Mouse (Mus musculus) telencephalon, adult 2 months (tissue): ENCODE measurements around the gene Nhlrc3.
A peak's percentile ranks its signal among the peaks of the same experiment; 100 is the strongest.

Source experiments
- DNase-seq: peaks from one replicate; pipeline ENCODE4 v3.0.0-alpha.2; 2011; ENCODE audit warnings: low read depth, low spot score

Nhlrc3 gene

DNA sequence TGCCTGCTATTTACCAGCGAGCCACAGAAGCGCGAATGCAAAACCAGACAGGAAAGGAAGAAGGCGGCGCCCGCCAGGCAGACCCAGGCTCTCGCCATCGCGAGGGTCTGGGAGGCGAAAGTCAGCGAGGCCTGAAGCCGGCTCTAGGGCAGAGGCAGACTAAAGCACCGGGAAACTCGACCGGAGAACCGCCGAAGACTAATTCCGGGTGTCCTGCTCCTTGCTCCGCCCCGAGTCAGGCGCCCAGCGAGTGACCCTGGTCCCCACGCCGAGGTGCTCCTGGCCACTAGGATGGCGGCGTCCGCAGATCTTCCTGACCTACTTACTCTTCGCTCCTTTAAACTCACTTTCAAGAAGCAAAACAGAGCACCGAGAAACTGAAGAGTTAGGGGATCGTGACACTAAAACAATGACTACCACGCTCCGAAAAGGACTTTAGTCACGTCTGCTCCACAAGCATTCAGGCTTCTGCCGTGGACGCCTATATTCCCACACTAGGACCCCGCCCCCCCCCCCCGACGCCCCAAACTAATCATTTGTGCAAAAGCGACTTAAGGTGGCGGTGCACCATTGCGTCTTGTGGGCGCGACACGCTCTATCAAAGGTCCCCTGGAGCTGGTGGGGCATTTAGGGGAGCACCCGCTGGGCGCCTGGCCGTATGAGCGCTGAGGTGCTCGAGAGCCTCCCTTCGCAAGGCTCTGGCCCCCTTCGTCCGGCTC lies at the start of gene Nhlrc3, which contains the start of gene Proser1:
Gene Nhlrc3 (minus strand): TSS at position 287 of the 719 bp plus-strand sequence.
Gene Proser1 (plus strand): TSS at position 621 of the 719 bp plus-strand sequence.
- DNase-seq: peak; percentile 99

DNA sequence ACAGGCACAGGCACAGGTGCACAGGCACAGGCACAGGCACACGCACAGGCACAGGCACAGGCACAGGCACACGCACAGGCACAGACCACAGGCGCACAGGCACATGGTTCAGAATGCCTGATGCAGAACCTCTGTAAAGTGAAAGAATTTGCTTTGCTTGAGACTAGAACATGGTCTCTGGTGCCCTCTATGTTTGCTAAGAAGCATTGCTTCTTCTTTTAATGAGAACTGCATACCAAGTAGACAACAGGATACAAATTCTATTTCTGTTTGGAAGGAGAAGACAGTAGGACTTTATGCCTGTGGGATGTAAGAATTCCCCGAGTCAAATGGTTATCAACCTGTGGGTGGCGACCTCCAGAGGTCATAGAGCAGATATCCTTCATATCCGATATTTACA lies 39.3 kb upstream of the Nhlrc3 start:
- peak; percentile 22 for DNase-seq

DNA sequence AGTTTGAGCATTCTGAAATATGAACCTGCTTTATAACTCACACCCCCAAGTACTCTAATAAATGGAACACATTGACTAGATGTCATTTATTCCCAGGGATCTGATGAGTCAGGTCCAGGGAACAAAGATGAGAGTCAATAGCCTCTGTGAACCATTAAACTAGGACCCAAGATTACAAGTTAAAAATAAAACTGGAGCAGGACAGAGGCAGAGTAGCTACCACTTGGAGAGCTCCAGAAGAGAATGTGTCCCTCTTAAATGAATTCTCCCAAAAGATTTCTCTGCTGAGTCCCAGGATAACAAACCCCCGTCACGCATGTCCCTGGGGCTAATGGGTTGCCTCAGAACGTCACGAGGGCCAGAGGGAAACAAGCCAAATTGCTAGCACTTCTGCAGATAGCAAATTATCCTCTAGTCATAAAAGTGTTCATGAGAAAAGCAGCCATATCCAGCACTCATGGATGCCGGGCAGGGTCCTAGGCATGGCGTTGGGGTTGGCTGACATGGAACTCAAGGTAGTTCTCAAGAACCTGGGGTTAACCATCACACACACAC lies 35.3 kb upstream of the Nhlrc3 start:
- no peak for DNase-seq

DNA sequence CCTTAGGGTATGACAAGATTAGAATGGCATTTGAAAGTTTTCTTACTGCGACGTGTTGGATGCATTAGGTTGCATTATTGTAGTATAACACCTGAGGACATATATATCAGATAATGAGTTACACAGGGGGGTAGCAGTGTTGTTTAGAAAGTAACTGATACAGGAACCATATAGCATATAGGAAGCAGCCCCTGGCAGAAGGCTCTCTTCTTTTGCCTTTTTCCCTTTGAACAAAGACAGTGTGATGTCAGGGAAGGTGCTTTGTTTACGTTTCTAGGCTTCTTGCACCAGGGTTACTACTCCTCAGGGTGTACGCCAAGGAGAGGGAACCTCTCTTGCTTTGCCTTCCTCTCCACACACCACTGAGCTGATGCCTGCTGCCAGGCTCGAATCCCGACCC lies 25.2 kb upstream of the Nhlrc3 start, which contains the start of gene Stoml3:
Gene Stoml3 (plus strand): TSS at position 301 of the 400 bp plus-strand sequence.
- DNase-seq: no peak

DNA sequence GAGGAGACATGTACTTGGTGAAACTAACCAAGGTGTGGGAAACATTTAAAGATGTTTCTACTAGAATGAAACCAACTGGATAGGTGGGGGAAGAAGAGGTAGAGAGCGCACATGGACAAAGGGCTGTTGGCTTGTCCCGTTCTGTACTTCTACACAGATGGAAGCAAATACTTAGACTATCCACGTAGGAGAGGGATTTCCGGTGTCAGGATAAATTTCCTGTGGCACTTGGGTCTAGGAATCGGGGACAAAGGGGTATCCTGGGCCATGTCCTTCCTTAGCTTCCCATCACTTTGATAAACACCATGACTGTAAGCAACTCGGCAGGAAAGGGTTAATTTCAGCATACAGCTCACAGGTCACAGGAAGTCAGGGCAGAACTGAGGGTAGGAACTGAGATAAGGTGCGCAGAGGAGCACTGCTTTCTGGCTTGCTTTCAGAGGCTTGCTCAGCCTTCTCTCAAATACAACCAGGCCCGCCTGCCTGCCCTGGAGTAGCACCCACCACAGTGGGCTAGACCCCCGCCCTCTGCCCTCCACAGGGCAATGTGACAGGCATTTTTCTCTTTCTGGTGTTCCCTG lies 24.0 kb upstream of the Nhlrc3 start:
- DNase-seq: no peak

DNA sequence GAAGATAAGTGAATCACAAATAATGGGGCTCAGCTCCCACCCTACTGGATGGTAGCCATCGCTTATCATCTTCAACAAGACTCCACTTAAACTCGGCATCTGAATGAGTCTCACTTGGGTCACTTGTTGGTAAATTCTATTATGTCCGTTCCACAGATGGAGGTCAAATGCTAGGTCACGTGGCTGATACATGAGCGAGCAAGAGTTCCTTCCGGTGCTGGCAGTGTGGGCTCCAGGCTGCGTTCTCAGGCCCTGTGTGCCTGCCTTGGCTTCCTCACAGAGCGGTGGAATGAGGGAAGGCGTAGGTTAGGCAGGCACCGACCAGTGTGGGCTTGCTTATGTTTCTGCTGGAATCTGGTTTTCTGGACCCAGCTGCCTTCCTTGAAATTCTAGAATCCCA lies 23.4 kb upstream of the Nhlrc3 start:
- DNase-seq: no peak

DNA sequence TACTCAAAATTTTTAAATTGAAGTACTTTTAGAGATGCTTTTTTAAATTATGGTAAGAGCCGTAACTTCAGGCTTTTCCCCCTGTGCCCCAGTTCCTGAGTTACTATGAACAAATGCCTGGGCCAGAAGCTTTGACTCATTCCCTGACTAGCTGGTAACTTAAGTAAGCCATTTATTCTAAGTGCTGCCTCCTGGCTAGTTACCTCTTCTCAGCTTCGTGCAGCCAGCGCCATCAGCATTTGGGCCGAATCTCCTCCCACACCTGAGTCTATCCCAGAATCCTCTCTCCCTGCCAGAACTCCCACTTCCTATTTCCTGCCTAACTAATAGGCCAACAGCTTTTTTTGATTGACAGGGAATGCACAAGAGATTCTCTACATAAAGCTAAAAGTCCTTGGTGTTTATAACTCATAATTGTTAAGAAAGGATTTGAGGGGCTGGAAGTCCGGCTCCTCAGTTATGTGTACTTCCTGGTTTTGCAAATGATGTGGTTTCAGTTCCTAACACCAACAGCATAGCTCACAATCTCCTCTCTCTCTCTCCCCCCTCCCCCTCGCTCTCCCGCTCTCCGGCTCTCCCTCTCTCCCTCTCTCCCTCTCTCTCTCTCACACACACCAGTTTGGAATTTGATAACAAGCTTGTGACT lies 20.4 kb upstream of the Nhlrc3 start:
- DNase-seq: no peak

DNA sequence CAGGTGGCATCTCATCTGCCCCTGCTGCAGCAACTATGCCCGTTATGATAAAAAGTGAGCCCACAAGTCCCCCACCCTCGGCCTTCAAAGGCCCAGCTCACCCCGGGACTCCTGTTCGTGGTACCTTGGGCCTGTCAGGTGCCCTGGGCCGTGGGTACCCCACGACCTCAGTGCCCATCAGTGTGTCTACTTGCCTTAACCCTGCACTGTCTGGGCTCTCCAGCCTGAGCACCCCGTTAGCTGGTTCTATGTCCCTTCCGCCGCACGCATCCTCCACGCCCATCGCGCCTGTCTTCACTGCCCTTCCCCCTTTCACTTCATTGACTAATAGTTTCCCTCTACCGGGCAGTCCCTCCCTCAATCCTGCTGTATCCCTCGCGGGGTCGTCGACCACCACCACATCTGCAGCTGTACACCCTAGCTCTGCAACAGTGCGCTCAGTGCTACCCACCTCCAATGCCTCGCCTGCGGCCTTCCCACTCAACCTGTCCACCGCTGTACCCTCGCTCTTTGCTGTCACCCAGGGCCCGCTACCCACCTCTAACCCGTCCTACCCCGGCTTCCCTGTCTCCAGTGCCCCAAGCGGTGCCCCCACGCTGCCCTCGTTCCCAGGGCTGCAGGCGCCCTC lies 15.4 kb upstream of the Nhlrc3 start:
- DNase-seq: no peak

DNA sequence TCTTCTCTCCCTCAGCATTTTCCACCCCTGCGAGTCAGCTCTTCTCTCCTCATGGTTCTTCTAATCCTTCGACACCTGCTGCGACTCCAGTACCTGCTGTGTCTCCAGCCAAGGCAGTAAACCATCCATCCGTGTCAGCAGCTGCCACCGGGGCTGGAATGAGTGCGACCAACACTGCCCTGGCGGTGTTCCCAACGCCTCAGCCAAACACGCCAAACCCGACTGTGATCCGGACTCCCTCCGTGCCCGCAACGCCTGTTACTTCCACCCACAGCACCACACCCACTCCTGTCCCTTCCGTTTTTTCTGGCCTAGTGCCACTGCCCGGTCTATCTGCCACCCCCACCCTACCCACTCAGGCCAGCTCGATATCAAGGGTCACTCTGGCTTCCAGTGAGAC lies 14.3 kb upstream of the Nhlrc3 start:
- DNase-seq: no peak

DNA sequence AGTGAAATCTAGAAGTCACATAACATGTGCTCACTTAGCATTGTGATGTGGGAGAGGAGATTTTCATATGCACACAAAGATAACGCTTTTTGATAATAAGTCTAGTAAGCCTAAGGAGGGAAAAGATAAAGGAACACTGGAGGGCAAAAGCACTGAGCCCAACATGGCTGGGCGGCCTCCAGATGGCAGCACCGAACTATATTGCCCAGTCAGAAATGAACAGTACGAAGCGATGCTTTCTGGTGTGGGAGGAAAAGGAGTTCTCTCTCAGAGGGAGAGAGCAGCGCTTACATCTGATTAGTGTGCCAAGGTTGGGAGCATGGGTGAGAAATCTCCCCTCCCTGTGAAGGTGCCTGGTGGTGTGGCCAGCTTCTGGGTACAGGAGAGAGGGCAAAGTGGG lies 12.8 kb upstream of the Nhlrc3 start:
- no peak for DNase-seq

DNA sequence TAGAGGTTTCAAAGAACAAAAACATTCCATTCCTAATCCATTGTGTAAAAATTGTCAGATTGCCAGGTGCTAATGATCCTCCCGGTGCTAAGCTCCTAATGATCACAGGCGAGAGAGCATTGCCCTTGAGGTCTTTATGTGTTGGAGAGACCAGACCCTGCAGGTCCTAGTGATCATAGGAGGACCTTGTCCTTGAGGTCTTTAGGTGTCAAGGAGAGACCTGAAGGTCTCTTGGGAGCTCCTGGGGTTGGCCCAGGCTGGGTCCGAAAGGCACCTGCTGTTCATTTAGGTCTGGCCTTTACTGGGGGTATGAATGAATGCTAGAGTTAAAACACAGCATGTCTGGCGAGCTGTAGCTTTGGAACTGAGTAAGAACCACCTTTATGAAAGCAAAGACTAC lies 11.0 kb upstream of the Nhlrc3 start:
- no peak for DNase-seq

DNA sequence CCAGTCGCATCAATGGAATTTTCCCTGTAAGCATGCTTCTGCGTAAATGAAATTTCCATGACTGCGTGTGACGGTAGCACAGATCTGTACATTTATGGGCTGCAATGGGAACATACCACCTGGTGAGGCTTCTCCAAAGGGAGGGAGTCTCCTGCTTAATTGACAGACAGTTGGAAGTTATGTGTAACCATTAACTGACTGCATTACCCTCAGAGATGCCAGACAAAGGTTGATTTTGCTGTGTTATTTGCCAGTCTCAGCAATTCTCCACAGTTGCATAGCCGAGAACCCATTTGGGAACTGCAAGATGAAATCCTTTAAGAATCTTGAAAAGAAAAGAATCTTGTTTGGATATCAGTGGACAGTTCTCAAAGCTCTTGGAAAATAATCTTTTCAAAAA lies 8.9 kb upstream of the Nhlrc3 start:
- DNase-seq: no peak

DNA sequence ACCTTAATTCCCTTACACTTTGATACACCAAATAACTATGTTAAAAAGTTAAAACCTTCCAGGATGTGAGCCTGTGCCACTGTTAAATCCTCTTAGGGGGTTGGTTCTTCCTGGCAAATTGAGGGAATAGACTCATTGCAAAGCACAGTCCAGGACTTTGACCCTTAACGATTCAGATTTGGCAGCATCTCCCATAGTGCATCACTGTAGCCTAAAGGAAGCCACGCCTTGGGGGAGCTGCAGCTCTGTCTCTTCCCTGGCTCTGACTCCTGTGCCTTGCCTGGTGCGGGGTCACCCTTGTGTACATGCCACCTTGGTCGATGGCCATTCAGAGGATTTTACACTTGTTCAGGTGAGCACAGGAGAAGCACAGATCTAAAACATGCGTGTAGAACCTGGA lies 6.5 kb upstream of the Nhlrc3 start:
- no peak for DNase-seq

DNA sequence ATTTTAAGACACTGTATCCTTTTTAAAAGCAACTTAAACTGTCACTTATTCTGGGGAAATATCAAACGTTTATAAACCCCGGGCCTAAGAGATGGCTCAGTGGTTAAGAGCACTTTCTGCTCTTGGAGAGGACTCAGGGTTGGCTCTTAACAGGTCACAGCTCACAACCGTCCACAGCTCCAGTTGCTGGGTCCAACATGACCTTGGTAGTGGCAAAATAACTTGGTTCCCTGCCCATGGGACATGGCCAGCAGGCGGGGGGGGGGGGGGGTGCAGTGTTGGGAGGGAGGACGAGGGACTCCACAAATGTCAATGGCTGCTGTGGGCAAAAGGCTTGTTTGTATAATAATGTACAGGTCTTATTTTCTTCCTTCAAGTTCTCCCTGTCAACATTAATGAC lies 4.2 kb upstream of the Nhlrc3 start:
- DNase-seq: no peak

DNA sequence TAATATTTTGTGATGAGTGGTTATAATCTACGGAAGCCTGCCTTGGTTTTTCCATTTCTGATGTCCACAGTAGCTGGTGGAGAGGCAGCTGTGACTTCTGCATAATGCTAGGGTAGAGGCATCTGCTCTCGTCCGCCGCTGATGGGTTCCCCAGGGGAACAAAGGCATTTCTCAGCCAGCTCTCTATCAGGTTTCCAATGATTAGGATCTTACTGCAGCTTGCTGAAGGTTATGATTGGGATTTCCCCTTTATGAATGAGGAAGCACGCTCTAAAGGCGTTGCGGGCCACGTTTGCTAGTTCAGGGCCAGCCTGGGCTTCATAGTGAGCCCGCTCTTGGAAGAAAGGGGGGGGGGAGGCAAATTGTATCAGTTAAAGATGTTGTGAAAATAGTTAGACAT lies 3.3 kb upstream of the Nhlrc3 start:
- no peak for DNase-seq

DNA sequence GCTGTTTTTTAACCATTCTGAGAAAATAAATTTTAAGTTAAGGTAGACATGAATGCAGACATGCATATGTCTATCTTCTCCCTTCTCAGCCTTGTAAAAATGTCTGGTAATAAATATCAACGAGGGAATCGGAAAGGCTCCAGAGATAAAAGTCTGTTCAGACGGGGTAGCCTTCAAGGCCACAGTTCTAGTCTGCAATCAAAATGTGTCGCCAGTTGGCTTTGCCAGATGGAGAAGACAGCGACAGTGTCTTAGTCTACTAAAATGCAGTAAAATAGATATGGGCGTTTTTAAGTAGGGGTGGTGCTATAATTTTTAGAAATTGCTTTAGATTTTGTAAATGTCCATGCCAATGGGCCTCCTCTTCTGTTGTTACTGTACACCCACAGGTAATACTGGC lies 2.2 kb upstream of the Nhlrc3 start:
- DNase-seq: no peak

DNA sequence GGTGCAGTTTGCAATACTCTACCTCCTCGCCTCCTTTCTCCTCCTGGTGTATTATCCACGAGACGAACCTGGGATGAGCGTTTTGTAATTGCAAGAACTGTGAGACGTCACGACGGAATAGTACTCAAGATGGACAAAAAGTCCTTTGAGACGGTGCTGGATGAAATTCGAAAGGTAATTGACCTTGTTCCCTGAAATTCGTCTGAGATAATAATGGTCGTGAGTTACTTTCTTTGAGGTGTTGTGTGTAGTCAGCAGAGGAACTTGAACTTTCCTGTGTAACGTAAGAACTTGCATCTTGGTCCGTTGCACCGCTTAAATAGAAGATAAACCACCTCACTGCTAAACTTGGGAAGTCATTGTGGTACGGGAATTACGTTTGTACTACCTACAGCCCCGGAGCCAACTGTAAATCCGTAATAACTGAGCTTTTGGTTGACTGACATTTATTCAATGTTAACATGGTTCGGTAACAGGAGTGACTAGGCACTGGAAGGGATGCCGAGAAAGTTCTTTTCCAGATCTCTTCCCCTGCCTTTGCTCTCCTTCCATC lies 1.1 kb upstream of the Nhlrc3 start:
- DNase-seq: no peak

DNA sequence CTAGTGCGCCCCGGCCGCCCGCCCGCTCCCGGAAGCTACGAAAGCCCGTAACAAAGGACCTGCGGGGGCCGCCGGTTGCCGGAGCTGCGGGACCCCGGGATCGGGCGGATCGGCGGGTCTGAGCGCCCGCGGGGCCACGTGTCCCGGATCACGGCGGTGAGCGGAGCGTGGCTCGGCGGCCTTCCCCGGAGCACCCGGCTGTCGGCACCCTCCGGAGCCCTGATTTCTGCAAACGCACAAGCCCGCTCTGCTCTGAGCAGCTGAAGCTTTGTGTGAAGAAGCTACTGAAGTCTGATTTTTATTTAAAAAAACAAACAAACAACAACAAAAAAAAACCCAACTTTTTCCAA lies 608 bp upstream of the Nhlrc3 start:
- DNase-seq: no peak

DNA sequence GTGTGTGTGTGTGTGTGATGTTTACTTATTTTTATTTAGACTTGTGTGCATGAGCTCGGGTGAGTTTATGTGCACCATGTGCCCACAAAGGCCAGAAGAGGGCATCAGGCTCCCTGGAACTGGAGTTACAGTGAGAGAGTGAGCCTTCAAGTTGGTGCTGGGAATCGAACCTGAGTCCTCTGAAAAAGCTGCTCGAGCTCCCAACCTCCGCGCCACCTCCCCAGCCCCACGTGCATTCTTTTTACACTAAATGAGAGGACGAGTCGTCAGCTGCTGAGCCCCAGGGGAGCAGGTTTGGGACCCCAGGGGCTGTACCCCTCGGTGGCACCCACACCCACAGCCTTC lies 459 bp downstream of the Nhlrc3 start:
- DNase-seq: no peak

DNA sequence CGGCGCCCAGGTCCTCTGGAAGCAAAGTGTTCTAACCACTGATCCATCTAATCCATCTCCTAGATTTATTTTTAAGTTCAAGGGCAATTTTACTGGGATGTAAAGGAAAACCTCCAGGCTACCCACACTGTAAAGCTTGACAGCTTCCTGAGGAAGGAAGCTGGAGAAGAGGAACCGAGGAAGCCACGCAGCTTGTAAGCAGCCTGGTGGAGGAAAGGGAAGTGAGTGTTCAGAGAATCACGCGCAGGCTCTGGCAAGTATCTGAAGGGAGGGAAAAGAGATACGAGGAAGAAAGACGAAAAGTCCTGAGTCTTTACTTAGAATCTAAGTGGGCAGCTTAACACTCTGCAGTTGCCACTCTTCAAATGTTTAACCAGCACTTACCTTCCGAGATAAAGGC lies 3.0 kb downstream of the Nhlrc3 start:
- DNase-seq: no peak

DNA sequence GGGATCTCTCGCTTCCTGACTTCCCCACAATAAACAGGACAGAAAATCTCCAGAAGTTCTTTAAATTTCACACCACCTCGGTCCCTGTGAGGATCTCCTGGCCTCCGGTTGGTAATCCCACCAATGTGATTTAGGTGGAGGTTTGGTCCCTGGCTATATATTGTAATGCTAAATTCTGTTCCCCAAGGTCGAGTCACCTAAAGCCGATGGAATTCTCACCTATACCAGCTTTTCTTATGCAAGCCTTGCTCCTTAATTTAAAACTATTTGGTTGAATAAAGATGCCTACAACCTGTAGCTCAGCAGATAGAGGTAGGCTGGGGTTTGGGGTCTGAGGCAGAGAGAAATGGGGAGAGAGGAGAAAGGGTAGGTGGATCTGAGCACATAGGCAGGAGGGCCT lies 5.4 kb downstream of the Nhlrc3 start:
- DNase-seq: no peak

DNA sequence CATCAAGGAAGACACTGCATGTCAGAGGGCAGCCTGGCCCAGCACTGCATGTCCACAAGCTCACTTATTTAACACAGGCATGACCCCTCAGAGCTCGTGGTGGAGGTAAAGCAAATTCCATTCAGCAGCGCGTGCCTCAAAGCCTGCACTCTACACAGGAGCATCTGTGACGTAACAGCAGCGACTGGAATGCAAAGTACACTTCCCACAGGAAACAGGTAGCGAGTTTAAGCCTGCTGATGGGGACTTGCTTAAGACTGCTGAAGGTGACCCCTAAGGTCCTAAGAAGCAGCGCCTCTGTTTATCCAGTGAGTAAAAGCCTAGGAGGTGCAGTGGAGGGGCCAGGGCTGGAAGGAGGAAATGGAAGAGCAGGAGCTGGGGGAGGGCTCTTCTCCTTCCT lies 8.1 kb downstream of the Nhlrc3 start:
- no peak for DNase-seq
